Mouse (Mus musculus) heart, postnatal 14 days (tissue): ENCODE data around the gene Ppm1d. TPM values are rescaled to one million over a fixed set of nuclear protein-coding genes. Genes with fewer than 3 reads are reported as not detected.

Experiments used
- DNase-seq, 2 experiments: peaks; one replicate each; pipeline ENCODE4 v3.0.0; 2021 to 2022
- intact Hi-C: fragments of 180-260 bp; cut with DNase I; formaldehyde crosslinking; loops from one replicate; pipeline ENCODE4 v1.15.1; 2025
- total RNA-seq, 2 experiments: library from RNA; stranded (reverse); gene quantifications; 2 replicates each; pipeline ENCODE4 v1.2.3; 2021

Ppm1d gene
- total RNA-seq, 2 experiments from 2014 or later, result 11.6 to 11.8 TPM

DNA sequence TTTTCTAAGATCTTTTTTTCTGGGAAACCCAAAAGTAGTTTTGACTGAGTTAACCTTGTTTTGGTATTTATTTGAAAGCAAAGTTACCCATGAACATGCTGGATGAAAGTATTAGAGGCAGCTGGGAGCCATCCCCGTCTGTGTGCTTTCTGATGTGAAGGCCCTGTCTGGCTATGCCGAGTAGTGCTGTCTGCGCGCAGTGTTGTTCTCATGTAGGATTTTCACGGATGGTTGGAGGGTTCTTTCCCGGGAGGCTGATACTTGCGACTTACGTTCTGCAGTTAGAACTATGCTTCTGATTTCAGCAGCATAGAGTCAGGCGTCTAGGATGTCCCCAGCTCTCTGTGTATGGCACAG is 81.8 kb downstream of the Ppm1d start:
- peak in 1 of 2 experiments; percentile 5 for DNase-seq
- intact Hi-C loops, result loop anchor here (5.0 kb wide), 1 partner anchor 69 kb away; no protein-coding TSS in a partner anchor

DNA sequence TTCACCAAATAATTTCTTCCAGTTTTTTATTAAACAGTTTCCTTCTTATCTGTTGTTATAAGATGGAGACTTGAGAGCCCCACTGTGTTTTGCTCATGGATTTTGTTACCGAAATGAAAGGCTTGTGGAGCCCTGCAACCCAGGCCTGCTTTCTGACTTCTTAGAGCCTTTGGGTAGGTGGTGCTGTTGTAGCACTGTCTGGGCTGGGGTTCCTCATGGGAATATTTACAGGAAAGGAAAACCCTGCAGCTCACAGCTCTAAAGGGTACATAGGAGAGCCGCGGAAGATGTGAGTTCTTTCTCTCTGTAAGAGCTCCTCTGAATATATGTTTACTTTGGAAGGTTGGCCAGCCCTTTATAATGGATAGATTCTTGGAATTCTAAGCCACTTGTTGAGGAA is 82.9 kb downstream of the Ppm1d start:
- DNase-seq, result peak in 1 of 2 experiments; percentile 16
- intact Hi-C loops, result loop anchor here (5.0 kb wide), 1 partner anchor 68 kb away; no protein-coding TSS in a partner anchor

DNA sequence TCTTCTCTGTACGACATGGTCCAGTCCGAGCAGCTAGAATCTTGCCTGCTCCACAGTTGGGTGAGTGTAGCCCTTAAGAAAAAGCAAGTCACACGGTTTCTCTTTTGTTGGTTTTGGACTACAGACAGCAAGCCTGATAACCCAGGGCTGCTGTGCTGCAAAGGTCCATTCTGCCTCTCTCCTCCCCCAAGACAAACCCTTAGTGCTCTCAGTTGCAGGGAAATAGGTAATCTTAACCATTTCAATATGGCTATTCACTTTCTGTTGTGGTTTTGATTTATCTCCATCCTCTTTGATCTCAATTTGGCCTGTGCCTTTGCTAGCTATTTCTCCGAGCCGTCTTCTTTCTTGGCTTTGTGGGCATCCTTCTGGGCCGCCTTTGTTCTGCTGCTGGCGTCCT is 84.3 kb downstream of the Ppm1d start:
- no peak for DNase-seq
- intact Hi-C loops, result no loop called here

Other genes with a start within 250 kb of the Ppm1d start
- 10 to 100 TPM; 21.8 to 22.7 TPM for gene Usp32, start 171.1 kb upstream of the Ppm1d start, total RNA-seq
- gene 1700125H20Rik, start 140.8 kb upstream of the Ppm1d start, total RNA-seq, result not detected
- gene Appbp2, start 76.1 kb upstream of the Ppm1d start, total RNA-seq, result 10 to 100 TPM; 20.4 to 21.0 TPM
- 10 to 100 TPM; 33.7 to 39.2 TPM for gene Bcas3, start 41.9 kb downstream of the Ppm1d start, total RNA-seq